Mouse (Mus musculus): ENCODE measurements at regions not wholly inside any gene's neighbourhood (a gene's known extent, or its start where the extent isn't known, plus 50 kb on each side); places are given as distances from the start of the nearest gene placed in this dataset.

DNA sequence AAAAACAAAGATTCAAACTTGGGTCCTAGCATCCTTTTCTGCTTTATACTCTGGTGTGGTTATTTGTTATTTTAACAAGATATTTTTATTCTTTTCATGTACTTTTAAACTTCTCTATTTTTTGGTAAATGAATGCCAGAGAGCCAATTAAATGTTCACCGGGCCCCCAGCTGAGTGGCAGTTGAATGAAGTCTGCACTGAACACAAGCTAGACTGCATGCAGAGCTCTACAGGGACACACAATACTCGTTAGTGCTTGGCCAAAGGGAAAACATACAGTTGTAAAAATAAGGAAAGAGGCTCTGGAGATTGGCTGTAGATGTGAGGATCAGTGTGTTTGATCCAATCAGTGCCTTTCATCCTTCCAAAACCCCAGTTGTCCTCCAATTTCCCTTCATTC lies 76.1 kb upstream of the C1qtnf7 start:
- ATAC-seq (ENCODE audit: low read depth), result no peak
- no peaks in the 10 kb centered on the region for H3K27me3 ChIP-seq
- H3K9me3 ChIP-seq, result no peaks in the 10 kb centered on the region
- H3K36me3 ChIP-seq, result no peaks in the 10 kb centered on the region
- WGBS, result 50% methylated on average over 2 of the region's 2 CpGs
- H3K27ac ChIP-seq (replicated peaks), result no peak overlapping the region
- no peak overlapping the region for H3K9ac ChIP-seq
- no peaks in the 10 kb centered on the region for H3K4me1 ChIP-seq (replicated peaks)
- no peak overlapping the region for H3K4me2 ChIP-seq
- H3K4me3 ChIP-seq, result no peak overlapping the region

GRCm38 (mm10) chr5:43441306-43441705 lies 74.0 kb upstream of the C1qtnf7 start:
- peaks cover 5% of the 10 kb centered on the region; the same call in 1 of the 2 replicates for H3K4me1 ChIP-seq (replicated peaks)
- H3K9ac ChIP-seq, result no peak overlapping the region
- H3K27me3 ChIP-seq, result no peaks in the 10 kb centered on the region
- H3K27ac ChIP-seq (replicated peaks), result no peak overlapping the region
- no peak overlapping the region for H3K4me3 ChIP-seq
- no peaks in the 10 kb centered on the region for H3K9me3 ChIP-seq
- no peak for ATAC-seq (ENCODE audit: low read depth)
- H3K4me2 ChIP-seq, result no peak overlapping the region
- WGBS, result 74% methylated on average over 3 of the region's 3 CpGs
- H3K36me3 ChIP-seq, result no peaks in the 10 kb centered on the region

DNA sequence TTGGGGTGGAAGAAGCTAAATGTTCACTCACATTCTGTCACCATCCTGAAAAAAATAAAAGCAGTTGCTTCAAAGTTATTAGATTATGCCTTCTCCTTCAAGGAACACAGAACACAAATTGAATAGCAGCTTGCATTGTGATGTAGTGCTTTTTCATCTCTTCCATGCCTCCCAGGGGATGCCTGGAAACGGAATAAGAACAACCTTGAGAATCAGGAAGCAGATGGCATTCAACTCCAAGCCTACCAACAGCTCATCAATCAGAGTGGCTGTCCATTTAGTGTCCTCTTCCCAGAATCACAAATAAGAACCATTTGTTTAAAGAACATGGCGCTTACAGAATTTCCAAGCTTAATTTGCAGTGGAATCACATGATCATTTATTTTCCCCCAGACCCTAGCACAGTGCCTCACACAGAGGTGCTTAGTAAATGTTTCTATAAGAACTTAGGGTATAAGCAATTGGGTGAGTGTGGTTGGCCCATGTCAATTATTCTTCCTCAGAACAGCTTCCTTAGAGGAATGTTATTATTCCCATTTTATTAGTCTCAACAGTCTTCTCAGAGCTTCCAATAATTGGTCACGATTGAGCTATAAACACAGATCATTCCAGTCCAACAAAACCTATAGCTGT lies 70.6 kb upstream of the C1qtnf7 start:
- peak; percentile 27; the same call in 1 of the 2 replicates for ATAC-seq (ENCODE audit: low read depth)
- no peak overlapping the region for H3K9ac ChIP-seq

GRCm38 (mm10) chr5:43445620-43446019 lies 69.7 kb upstream of the C1qtnf7 start:
- Histone ChIP-seq H3K4me1 (replicated peaks) (peaks cover 5% of the 10 kb centered on the region; the same call in 1 of the 2 replicates), H3K4me2 (no peak overlapping the region), H3K4me3 (no peak overlapping the region), H3K9ac (no peak overlapping the region), H3K36me3 (no peaks in the 10 kb centered on the region), H3K27ac (replicated peaks) (no peak overlapping the region), H3K27me3 (no peaks in the 10 kb centered on the region), H3K9me3 (0 out of 2 replicates have a peak, but pooled peaks cover 10% of the 10 kb centered on the region)
- no peak for ATAC-seq (ENCODE audit: low read depth)

More for the DNA sequence above, 70.6 kb upstream of the C1qtnf7 start:
- no peaks in the 10 kb centered on the region for H3K27me3 ChIP-seq
- no peak overlapping the region for H3K27ac ChIP-seq (replicated peaks)
- H3K4me3 ChIP-seq, result no peak overlapping the region
- H3K36me3 ChIP-seq, result no peaks in the 10 kb centered on the region
- H3K9me3 ChIP-seq, result 0 out of 2 replicates have a peak, but pooled peaks cover 10% of the 10 kb centered on the region
- no peak overlapping the region for H3K4me2 ChIP-seq
- 39% methylated on average over 3 of the region's 3 CpGs for WGBS
- peaks cover 5% of the 10 kb centered on the region; the same call in 1 of the 2 replicates for H3K4me1 ChIP-seq (replicated peaks)

- peaks cover 5% of the 10 kb centered on the region; the same call in 1 of the 2 replicates for H3K4me1 ChIP-seq (replicated peaks)
- H3K27me3 ChIP-seq, result no peaks in the 10 kb centered on the region
- ATAC-seq (ENCODE audit: low read depth), result no peak
- H3K36me3 ChIP-seq, result no peaks in the 10 kb centered on the region
- H3K4me2 ChIP-seq, result no peak overlapping the region
- H3K27ac ChIP-seq (replicated peaks), result no peak overlapping the region
- H3K4me3 ChIP-seq, result no peak overlapping the region
- H3K9ac ChIP-seq, result no peak overlapping the region
- 0 out of 2 replicates have a peak, but pooled peaks cover 10% of the 10 kb centered on the region for H3K9me3 ChIP-seq
These were observed 69.0 kb upstream of the C1qtnf7 start for GRCm38 (mm10) chr5:43446295-43446694.

DNA sequence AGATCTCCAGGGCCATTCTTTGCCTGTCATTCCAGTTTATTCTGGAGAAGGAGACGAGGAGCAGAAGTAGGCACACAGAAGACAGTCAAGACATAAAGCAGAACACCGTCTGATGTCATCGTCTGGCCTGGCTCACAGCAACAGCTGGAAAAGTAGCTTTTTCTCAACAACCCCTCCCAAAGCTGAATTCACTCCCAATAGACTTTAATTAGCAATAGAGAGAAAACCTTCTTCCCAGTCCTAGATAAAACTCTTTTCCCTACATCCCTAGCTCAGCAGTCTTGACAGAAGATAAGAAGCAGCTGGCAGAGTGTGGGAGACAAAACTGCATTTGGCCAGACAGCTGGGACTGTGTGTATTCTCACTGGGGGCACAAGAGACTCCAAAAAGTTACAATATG lies 59.3 kb upstream of the C1qtnf7 start:
- no peaks in the 10 kb centered on the region for H3K36me3 ChIP-seq
- 89% methylated on average over 3 of the region's 3 CpGs for WGBS
- ATAC-seq (ENCODE audit: low read depth), result no peak
- no peak overlapping the region for H3K4me3 ChIP-seq
- H3K9me3 ChIP-seq, result no peaks in the 10 kb centered on the region
- no peak overlapping the region for H3K9ac ChIP-seq
- H3K4me2 ChIP-seq, result no peak overlapping the region
- no peak overlapping the region for H3K27ac ChIP-seq (replicated peaks)
- H3K4me1 ChIP-seq (replicated peaks), result no peaks in the 10 kb centered on the region
- no peaks in the 10 kb centered on the region for H3K27me3 ChIP-seq

- ATAC-seq (ENCODE audit: low read depth), result no peak
- 87% methylated on average over 7 of the region's 7 CpGs for WGBS
These were observed 57.6 kb upstream of the C1qtnf7 start for GRCm38 (mm10) chr5:43457725-43458124.

DNA sequence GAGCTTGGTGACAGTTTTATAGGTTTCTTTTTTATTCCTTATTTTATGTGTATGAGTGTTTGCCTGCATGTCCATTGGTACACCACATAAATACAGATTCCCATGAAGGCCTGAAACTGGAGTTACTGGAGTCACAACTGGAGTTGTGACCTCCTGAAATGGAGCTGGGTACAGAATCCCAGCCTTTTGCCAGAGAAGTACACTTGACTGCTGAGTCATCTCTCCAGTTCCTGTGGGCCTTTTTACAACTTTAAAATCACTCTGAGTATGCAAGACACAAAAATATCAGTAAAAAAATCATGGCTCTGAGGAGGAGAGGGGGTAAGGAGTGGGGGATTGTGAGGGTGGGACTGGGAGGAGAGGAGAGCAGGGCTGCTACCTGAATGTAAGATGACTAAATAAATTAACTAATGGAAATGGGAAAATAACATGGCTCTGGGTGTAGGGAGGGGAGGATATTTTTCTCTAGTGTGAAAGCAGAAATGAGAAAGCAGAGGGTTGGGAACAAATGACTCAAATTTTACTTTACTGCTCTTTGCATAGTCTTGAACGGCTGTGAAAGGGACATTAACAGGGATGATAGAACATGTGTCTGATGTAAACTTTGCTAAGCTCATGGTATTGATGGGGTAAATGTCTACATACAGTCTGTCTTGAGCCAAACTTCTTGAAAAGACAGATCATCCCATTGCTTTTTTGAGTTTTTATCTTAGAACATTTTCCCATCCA lies 53.2 kb upstream of the C1qtnf7 start:
- no peaks in the 10 kb centered on the region for H3K36me3 ChIP-seq
- no peak overlapping the region for H3K9ac ChIP-seq
- ATAC-seq (ENCODE audit: low read depth), result no peak
- no peaks in the 10 kb centered on the region for H3K27me3 ChIP-seq
- no peaks in the 10 kb centered on the region for H3K4me1 ChIP-seq (replicated peaks)
- no peak overlapping the region for H3K4me3 ChIP-seq
- H3K27ac ChIP-seq (replicated peaks), result no peak overlapping the region
- WGBS, result 82% methylated on average over 1 of the region's 1 CpGs
- H3K4me2 ChIP-seq, result no peak overlapping the region
- H3K9me3 ChIP-seq, result no peaks in the 10 kb centered on the region

More at GRCm38 (mm10) chr5:43457725-43458124, 57.6 kb upstream of the C1qtnf7 start:
- no peaks in the 10 kb centered on the region for H3K4me1 ChIP-seq (replicated peaks)
- H3K4me3 ChIP-seq, result no peak overlapping the region
- no peaks in the 10 kb centered on the region for H3K9me3 ChIP-seq
- H3K4me2 ChIP-seq, result no peak overlapping the region
- no peaks in the 10 kb centered on the region for H3K36me3 ChIP-seq
- H3K27ac ChIP-seq (replicated peaks), result no peak overlapping the region
- no peak overlapping the region for H3K9ac ChIP-seq
- no peaks in the 10 kb centered on the region for H3K27me3 ChIP-seq

Measured in neural tube, embryonic 13.5 days (tissue).